Mouse (Mus musculus): ENCODE results near the gene Hspbap1.

The Hspbap1 gene

DNA sequence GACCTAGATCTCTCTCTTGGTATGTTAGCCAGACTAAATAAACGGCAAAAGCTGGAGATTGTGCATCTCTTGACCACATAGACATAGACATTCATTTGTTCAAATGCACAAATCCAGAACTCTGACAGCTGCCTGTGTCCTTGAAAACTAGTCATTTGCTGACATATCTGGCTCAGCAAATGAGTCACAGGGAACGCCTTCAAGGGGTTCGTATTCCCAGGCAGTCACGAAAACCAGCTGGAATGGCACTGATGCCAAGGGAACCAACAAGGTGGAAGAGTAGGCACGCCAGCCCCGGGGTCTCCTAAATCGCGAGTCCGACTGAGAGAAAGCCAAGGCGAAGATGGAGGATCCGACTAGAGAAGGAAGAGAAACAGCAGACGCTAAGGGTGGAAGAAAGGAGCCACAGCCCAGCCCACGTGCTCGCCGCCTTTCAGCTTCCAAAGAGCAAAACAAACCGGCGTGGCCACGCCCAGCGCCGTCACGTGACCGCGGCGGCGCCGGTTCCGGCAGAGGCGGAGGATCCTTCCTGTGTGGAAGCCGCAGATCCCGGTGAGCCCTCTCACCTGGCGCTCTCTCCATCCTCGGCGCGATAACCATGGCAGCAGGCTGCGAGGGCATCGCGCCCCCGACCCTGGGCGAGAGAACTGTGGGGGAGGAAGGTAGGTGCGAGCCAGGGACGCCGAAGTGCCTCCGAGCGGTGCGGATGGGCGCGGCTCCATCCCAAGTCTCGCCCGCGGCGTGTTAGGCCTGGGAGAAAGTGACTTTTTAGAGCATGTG lies at the start of gene Hspbap1:
Gene Hspbap1 (plus strand): TSS at position 498 of the 780 bp plus-strand sequence.
- peak; percentile 83 for DNase-seq (ENCODE audit: low read depth, low spot score)

DNA sequence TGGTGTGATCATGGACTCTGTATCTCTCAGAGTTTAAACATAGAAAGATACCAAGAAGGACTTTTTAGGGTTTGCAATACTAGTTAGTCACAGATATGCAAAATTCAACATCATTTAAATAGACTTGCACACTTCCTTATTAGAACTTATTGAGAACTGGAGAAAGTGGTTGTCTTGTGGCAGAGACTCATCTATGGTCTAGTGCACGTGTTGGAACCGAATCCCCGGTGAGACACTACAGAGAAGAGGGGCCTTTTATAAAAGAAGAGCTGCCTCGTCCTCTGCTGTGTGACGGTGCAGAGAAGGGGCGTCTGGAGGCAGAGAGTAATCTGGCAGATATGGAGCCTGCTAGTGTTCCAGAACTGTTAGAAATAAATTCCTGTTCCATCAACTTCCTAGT lies 45.6 kb upstream of the Hspbap1 start:
- no peak for DNase-seq (ENCODE audit: low read depth, low spot score)

DNA sequence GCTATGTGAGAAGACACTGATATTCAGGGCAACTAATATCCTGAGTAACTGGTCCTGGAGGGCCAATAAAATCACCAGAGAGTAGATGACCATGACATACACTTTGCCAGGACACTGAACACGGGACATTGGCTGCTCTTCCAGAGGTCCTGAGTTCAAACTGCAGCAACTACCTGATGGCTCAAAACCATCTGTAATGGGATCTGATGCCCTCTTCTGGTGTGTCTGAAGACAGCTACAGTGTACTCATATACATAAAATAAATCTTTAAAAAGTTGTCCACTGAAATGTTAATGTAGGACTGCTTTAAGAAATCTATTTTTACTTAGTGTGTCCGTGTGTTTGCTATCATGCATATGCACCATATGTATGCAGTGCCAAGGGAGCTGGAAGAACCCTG lies 43.6 kb upstream of the Hspbap1 start:
- no peak for DNase-seq (ENCODE audit: low read depth, low spot score)

DNA sequence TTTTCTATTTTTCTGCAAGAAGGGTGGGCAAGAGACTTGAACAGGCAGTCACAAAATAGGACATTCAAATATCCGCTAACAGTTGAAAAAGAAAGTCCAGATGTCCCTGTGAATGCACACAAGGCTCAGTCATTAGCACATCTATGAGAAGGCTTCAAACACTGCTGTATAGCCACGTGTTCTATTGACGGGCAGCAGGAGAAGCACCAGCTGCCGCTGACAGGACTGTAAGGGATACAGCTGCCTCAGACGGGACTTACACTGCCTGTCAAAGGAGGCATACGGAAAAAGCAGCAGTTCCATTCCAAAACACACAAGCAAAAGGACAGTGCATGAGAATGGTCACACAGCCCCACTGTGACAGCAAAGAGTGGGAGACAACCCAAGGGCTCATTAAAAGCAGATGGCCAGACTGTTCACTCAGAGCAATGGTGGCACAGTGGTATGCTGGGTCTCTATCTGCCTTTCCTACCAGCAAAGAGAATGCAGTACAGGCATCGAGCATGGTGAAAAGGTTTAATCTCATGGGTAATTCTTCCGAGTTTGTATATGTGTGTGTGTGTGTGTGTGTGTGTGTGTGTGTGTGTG lies 40.9 kb upstream of the Hspbap1 start:
- DNase-seq (ENCODE audit: low read depth, low spot score) = no peak

DNA sequence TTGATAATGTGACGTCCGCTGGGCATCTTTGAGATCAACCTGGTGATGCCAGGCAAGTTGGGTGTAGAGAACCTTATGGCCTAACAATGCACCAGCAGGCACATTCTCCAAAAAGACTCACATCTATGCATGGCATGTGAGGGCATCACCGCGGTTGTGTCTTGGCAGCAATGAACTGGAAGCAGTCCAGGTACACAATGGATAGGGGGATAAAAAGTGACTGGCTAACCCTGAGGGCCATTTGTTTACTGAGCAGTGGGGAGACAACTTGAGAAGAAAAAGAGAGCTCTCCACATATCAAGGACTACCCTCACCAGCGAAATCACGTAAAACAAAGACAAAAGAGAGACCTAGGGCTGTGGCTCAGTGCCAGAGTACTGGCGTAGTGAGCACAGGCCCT lies 38.1 kb upstream of the Hspbap1 start:
- DNase-seq (ENCODE audit: low read depth, low spot score) = no peak

DNA sequence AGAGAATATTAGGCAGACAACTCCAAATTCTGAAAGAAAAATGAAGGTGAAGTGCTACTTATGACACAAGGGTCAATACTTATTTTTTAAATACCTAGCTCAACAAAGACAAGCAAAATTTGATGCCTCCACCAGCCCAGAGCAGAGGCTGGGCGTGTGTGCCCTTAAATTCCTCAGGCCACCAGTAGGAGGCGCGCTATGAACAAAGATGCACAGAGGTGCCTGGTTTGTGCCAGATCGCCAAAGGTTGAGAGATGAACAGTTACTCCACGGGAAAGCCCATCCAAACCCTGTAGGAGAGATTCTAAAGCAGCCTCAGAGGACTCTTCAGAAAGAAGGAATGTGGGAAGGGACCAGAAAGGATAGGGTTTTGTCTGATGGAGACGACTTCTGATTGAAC lies 36.1 kb upstream of the Hspbap1 start:
- DNase-seq (ENCODE audit: low read depth, low spot score) = peak; percentile 57

DNA sequence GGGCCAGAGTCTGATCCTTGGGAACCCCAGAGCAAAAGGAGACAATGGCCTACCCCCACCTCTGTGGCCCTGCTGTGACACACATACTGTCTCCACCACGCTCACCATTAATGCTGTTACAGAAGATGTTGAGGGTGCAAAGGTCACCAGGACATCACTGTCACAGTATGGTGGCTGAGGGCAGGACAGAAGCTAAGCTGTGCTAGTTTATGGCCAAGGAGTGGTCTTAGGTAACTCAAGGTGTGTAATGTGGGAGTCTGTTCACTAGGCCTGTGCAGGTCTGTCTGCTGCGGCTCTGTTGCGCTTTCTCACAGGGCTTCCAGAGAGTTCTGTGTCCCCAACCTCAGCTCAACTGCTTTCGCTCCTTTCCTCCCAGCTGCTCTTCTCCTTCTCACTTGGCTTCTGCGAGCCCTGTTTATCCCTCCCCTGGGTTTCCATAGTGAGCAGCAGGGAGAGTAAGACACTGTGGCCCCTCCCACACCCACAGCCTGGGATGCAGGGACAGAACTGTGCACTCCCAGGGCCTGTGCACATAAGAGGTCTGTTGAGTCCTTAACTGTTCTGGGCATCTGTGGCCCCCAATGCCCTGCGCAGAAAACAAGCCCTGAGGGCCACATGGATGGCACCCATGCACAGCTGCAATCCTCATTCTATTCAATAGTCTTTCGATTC lies 31.9 kb upstream of the Hspbap1 start:
- no peak for DNase-seq (ENCODE audit: low read depth, low spot score)

DNA sequence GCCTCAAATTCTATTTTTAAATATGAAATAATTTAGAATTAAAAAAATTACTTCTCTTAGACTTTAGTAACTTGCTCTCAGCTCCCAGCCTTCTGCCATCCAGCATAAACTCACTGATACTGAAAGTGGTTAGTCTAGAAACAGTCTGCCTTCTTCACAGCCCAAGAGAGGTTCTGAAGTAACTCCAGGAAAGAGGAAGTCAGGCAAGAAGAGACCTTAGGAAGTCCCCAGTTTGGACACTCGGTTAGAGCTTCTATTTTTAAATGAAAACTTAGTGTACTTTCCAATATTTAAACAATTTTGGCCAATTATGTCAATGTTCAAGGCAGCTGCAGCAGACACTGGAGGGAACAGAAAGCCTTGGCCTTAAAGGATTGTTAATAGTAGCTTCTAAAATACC lies 30.6 kb upstream of the Hspbap1 start:
- no peak for DNase-seq (ENCODE audit: low read depth, low spot score)

DNA sequence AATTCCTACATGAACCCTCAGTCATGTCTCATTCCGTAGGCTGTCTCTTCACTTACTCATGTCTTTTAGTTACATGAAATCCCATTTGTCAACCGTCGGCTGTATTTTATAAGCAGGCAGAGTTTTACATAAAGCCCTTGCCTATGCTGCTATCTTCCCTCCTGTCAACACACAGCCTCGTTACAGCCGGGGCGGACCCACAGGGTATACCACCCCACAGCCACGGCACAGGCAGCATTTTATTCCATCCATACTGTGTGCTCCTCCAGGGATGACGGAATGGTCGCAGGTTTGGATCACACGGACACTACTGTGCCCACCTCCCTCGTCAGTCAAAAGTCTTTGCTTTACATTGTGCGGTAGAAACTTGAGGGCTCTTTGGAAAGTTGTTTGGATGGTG lies 29.8 kb upstream of the Hspbap1 start:
- no peak for DNase-seq (ENCODE audit: low read depth, low spot score)

DNA sequence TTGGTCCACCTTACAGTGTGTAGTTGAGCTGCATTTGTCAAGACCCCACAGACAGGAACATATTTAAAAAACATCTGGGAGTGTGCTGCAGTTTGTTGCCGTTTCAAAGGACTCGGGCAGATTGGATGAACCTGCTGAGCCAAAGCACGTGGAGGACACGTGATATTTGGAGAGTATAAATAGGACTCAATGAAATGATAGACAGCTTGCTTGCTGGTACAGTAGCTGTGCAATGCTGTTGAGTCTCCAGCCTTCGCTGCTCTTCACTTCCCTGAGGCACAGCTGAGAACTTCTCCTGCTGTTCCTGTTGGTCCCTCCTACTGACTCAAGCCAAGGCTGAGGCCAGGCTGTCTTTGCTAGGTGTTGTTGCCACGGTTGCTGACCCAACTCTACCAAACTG lies 29.2 kb upstream of the Hspbap1 start:
- no peak for DNase-seq (ENCODE audit: low read depth, low spot score)

DNA sequence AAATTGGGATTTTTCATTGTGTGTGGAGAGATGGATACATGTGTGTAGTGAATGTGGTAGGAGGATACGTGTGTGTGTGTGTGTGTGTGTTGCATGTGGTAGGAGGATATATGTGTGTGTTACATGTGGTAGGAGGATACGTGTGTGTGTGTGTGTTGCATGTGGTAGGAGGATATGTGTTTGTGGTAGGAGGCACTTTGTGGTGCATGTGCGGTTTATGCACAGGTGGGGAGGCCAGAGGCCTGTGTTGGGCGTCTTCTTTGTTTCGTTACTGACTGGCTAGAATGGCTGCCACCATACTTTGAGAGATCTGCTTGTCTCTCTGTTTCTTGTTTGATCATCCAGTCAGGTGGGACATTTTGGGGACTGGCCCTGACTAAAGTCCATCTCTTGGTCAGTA lies 28.6 kb upstream of the Hspbap1 start:
- DNase-seq (ENCODE audit: low read depth, low spot score) = no peak

DNA sequence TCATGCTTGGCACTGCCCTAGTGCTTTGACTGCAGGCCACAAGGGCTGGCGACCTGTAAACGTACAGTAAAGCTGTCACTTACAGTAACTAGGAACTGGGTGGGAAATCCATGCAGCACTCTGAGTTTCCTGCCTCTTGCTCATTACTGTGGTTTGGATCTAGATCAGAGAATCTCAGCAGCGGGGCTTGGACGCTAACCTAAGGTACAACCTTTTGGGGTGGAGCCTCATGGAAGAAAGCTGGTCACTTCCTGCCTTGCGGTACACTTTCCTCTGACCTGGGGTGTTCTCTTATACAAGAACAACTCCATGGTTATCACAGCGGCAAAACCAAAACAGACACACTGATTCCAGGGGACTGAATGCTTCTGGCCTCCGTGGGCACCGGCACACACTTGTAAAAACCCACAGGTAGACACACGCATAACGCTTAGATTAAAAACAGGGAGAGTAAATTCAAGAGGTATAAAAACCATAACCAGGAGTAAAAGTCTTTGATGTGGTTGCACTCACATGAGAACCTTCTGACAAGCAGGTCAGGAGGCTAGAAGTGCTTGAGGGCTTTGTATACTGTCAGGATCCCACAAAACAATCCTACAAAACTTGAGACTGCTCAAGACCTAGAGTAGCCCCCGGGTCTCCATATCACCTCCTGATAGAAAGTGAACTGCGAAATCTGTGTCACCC lies 27.8 kb upstream of the Hspbap1 start:
- no peak for DNase-seq (ENCODE audit: low read depth, low spot score)

DNA sequence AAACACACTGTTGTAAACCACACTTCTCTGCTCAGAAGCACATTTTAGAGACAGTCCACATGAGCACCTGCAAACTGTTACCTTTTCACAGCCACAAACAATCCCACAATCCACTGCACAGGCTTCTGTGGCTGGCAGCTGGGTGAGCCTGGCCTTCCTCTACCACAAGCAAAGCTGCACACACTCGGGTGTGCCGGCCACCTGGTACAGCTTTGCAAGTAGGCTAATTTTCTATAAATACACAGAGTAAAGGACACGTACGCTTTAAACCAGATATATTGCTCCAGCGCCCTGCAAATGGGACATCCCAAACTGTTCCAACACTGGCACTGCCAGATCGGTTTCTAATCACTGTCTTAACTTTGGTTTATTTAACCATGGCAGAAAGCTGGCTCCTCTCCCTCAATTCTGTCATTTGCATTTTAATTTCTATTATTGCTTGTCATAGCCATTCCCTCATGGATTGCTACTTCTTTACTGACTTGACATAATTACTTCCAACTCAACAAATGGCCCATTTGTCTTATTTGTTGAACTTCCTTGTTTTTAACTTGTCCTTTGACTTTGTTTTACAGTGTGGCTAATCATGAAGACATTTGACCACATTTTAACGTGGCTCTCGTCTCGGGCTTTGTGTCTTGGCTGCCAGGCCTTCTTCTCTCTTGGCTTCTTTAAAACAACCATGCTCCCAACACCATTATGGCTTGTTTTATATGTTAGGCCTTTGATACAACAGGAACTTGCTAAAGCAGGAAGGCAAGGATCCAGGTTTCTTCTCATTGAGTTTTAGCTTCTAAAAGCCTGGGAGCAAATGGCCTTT lies 22.5 kb upstream of the Hspbap1 start:
- no peak for DNase-seq (ENCODE audit: low read depth, low spot score)

DNA sequence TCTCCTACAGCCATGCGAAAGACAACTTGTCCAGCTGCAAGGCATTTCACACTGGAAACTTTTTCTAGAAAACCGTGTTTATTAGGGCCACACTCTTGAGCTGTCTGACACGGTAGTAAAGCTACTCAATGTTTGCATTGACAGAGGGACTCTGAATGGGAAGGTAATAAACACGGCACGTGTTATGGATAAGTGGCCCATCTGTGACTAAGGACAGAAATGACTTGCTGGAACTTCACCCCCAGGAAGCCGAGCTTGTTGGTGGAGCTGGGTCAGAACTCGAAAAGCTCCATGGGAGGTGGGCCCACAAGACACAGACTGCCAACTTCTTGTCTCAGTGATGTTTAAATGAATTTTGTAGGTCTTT lies 22.0 kb upstream of the Hspbap1 start:
- no peak for DNase-seq (ENCODE audit: low read depth, low spot score)

DNA sequence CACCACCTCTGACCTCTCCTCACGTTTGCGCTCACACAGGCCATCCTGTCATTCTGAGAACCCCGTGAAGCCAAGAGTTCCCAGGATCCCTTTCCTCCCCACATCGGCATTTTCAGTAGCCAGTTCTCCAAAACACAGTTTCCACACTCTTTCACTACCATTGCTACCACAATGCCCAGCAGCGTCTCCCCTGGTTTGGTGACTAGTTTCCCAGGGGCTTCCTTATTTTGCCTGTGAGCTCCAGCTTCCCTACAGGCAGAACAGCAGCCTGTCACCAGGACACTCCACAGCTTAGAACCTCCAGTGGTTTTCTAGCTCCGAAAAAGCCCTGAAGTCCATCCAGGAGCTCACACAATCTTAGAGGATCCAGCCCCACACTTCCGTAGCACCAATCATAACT lies 20.8 kb upstream of the Hspbap1 start:
- DNase-seq (ENCODE audit: low read depth, low spot score) = no peak

DNA sequence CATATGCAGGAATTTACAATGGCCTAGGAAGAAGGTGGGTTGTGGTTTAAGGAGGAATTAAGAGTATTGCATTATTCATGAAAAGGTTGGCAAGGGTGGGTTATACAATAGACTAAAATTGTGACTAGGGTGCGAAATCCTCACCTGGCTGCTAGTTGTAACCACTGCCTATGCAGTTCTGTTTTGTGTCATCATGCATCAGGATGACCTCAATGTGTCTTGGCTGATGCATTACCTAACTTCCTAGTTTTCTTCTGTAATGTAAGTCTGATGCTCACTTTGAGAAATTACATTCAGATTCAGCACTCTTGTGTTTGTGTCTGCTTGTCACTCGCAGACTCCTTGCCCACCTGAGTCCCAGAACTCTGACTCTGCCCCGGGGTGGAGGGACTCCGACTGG lies 18.3 kb upstream of the Hspbap1 start:
- no peak for DNase-seq (ENCODE audit: low read depth, low spot score)

DNA sequence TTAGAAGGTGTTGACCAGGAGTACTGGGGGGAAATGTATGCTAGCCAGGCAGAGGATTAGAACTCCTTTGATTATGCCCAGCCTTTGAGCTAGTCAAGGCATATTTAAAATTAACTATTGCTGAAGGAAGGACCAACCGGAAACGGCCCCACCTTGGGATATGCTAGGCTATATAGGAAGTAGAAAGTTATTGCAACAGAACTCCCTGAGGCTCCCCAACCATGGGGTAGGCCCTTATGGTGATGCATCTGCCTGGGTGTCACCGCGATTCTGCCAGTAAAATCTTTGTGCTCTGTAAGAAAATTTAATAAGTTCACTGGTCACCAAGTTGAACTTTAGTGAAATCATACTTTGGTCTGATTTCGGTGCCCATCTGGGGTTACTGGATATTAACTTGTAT lies 16.2 kb upstream of the Hspbap1 start:
- no peak for DNase-seq (ENCODE audit: low read depth, low spot score)

DNA sequence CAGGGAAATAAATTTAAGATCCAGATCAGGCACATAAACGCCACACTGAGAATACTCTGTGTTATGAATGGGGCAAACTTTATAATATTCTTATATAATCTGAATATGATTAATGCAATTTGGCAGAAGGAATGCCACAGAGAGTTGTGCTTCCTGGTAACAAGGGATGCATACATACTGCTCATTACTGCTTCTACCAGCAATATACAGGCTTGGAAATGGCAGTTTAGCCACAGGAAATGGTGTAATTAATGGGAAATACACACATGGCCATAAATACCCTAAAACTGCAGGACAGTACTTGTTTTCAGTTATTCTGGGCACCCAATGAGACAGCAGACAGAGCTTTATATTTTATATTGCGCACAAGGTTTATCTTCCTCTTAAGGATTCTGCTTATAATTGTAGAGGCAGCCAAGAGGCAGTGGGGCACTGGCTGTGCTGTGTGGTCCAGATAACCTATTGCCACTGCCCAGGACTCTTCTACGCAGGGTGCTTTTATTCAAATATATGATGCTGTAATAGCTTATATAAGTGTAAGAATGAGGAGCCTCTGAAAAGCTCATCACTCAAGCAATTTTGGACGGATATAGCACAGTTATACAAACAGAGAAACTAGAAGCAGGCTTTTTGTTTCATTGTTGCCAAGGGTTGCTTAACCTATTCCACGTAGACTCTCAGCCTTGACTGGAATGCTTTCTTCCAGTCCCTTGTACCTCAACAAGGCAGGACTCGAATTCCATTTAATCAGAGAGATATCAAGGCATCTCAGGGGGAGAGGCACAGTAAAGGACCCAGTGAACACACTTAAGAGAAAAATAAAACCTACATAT lies 14.5 kb upstream of the Hspbap1 start:
- DNase-seq (ENCODE audit: low read depth, low spot score) = no peak

DNA sequence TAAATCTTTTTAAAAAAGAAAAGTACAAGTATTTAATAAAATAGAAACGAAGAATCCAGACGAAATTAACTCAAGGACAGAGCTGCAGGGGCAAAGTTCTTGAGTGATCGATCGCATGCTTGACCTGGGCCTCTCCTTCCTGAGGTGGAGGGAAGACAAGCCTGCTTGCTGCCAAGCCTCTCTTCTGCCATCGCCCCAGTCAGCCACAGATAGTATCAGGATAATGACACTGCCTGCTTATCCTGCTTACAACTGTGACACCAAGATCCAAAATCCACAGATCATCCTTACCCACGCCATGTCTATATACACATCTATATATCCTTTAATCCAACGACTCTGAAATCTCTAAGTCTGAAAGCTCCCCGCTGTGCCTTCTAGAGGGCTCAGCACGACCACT lies 13.5 kb upstream of the Hspbap1 start:
- no peak for DNase-seq (ENCODE audit: low read depth, low spot score)

DNA sequence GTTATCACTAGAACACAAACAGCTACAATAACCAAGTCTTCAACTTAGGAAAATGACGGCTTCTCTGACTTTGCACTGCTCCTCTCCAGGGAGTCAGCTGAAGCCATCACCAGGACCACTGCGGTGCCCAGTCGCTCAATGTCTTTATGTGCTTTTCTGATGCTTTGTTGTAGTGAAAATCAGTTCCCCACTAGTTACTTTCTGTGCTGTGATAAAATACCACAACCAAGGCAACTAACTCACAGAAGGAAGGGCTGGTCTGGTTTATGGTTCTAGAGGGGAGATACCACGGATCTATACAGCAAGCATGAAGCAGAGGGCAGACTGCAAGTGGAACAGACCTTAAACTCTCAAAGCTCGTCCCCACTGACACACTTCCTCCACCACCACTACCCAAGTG lies 10.8 kb upstream of the Hspbap1 start:
- no peak for DNase-seq (ENCODE audit: low read depth, low spot score)

Measured in forelimb bud, embryonic 11.5 days (tissue).